Mouse (Mus musculus): ENCODE measurements around the gene Zc3h12a. TPM values are rescaled to one million over a fixed set of nuclear protein-coding genes. Genes with fewer than 3 reads are reported as not detected.

The Zc3h12a gene
- total and polyA plus RNA-seq, 3 experiments: 0.92 to 3.3 TPM; not detected in 1

DNA sequence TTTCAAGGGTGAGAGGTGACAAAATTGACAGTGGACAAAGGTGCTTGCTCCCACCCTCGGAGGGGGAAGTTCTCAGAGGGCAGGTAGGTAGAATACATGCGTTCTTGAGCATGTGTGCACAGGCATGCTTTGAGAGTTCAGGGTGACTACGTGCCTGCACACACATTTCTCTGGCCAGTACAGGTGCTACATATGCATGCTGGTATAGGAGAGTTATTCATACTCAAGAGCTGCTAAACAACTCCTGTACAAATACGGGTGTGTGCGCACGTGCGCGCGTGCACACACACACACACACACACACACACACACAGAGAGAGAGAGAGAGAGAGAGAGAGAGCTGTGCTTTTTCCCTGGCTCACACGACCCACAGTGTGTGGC lies 33.3 kb upstream of the Zc3h12a start:
- Histone ChIP-seq H3K4me3 (ENCODE audit: control insufficient read depth in 1 of 2, insufficient read depth in 1 of 2, low read depth in 2 of 2, low read length in 2 of 2) (no peak overlapping the region), H3K9ac (ENCODE audit: control insufficient read depth, low read depth, low read length, poor library complexity, severe bottlenecking) (no peak overlapping the region), H3K36me3 (ENCODE audit: control insufficient read depth in 1 of 2, insufficient read depth in 2 of 2, low read length in 2 of 2) (no peaks in the 10 kb centered on the region), H3K27ac (ENCODE audit: control insufficient read depth, low read depth, low read length) (no peak overlapping the region), H3K9me3 (replicated peaks; ENCODE audit: insufficient read depth, low read length) (no peaks in the 10 kb centered on the region), H3K4me1 (ENCODE audit: control insufficient read depth in 1 of 2, insufficient read depth in 2 of 2, low read length in 2 of 2) (no peaks in the 10 kb centered on the region), H3K79me2 (ENCODE audit: control insufficient read depth, insufficient read depth, low read length, poor library complexity) (no peaks in the 10 kb centered on the region), H3K27me3 (ENCODE audit: control insufficient read depth in 1 of 2, insufficient read depth in 2 of 2, low read length in 2 of 2) (no peaks in the 10 kb centered on the region)
- DNase-seq (ENCODE audit: low read depth, low spot score): no peak
- TF ChIP-seq POLR2AphosphoS2 (IDR thresholded peaks at IDR 0.05; ENCODE audit: low read length) (no peak), RCOR1 (IDR thresholded peaks at IDR 0.05; ENCODE audit: low read depth, low read length) (no peak), POLR2A (IDR thresholded peaks at IDR 0.05; ENCODE audit: control insufficient read depth in 1 of 2, insufficient read depth in 1 of 2, low read depth in 1 of 2, low read length in 2 of 2, poor library complexity in 1 of 2) (no peak), USF1 (IDR thresholded peaks at IDR 0.05; ENCODE audit: low read depth, low read length) (no peak), ZKSCAN1 (IDR thresholded peaks at IDR 0.05; ENCODE audit: low read depth, low read length) (no peak), MXI1 (IDR thresholded peaks at IDR 0.05; ENCODE audit: low read depth, low read length) (no peak), ZC3H11A (IDR thresholded peaks at IDR 0.05; ENCODE audit: low read depth, low read length) (no peak), ZNF384 (IDR thresholded peaks at IDR 0.05; ENCODE audit: low read depth, low read length) (no peak)

DNA sequence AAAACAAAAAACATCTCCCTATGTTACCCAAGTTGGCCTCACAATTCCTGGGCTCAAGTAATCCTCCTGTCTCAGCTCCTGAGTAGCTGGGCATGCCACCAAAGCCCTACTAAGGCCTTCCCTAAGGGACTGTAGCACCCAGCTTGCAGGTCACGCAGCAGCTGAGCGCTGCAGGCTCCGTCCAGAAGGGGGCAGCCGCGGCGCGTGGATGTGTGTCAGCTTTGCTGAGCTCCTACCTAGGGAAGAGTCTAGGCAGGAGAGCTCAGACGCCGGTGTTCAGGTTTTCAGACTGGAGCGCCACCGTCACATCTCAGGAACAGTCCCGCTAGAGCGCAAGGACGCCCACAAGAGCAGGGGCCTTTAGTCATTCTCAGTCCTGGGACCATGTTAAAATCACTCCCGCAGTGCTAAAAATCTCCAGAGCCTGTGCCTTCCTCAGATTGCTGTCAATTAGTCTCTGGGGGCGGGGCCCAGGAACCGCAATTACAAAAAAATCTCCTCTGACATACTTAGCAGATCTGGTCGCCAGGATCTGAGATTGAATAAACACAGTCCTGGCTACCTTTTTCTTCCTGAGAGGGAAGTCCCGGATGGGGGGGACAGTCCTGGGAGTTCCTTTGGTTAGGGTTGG lies 32.8 kb upstream of the Zc3h12a start:
- Histone ChIP-seq H3K27ac (ENCODE audit: control insufficient read depth, low read depth, low read length) (no peak overlapping the region), H3K4me1 (ENCODE audit: control insufficient read depth in 1 of 2, insufficient read depth in 2 of 2, low read length in 2 of 2) (no peaks in the 10 kb centered on the region), H3K27me3 (ENCODE audit: control insufficient read depth in 1 of 2, insufficient read depth in 2 of 2, low read length in 2 of 2) (no peaks in the 10 kb centered on the region), H3K9me3 (replicated peaks; ENCODE audit: insufficient read depth, low read length) (no peaks in the 10 kb centered on the region), H3K79me2 (ENCODE audit: control insufficient read depth, insufficient read depth, low read length, poor library complexity) (no peaks in the 10 kb centered on the region), H3K4me3 (ENCODE audit: control insufficient read depth in 1 of 2, insufficient read depth in 1 of 2, low read depth in 2 of 2, low read length in 2 of 2) (no peak overlapping the region), H3K36me3 (ENCODE audit: control insufficient read depth in 1 of 2, insufficient read depth in 2 of 2, low read length in 2 of 2) (no peaks in the 10 kb centered on the region), H3K9ac (ENCODE audit: control insufficient read depth, low read depth, low read length, poor library complexity, severe bottlenecking) (no peak overlapping the region)
- DNase-seq (ENCODE audit: low read depth, low spot score): no peak
- TF ChIP-seq MYB (IDR thresholded peaks at IDR 0.05; ENCODE audit: low read depth, low read length) (no peak), CHD2 (IDR thresholded peaks at IDR 0.05; ENCODE audit: low read length) (no peak), CTCF (IDR thresholded peaks at IDR 0.05 in 2 of 3, conservative IDR thresholded peaks at IDR 0.05 in 1 of 3; ENCODE audit: control insufficient read depth in 1 of 3, insufficient read depth in 1 of 3, low read depth in 2 of 3, low read length in 3 of 3, poor library complexity in 1 of 3, severe bottlenecking in 1 of 3) (0 out of 6 replicates have a peak, but pooled peaks of 1 of the 3 experiments have one; percentile 13)

DNA sequence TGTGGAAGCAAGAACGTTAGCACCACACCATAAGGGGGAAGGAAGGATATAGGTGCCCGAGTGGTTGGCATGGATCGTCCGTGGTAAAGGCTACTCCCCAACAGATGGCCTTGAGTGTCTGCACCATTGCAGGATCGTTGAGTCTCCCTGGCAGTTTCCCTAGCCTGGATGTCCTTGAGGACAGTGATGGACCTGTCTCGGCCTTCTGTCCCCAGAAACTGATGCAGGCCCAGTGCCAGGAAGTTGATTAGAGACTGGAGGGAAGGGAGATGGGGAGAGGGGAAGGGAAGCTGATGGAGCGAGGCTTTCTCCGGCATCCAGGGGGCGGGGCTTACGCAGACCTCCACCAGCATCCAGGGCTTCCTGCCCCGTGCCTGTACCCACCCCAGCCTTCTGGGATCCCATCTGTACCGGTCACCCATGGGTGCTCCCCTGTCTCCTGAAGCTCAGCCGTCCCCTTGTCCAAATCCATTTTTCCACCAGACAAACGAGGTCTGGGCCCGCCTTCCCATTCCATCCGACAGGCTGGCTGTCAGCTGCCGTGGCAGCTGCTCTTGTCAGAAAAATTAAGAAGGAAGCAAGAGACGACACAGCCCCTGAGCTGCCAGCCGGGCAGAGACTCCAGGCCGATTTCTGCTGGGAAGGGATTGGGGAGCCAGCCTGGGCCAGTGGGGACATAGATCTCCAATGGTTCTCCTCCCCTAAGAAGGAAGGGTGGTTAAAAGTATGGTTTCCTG lies 31.1 kb upstream of the Zc3h12a start:
- Histone ChIP-seq H3K9me3 (replicated peaks; ENCODE audit: insufficient read depth, low read length) (no peaks in the 10 kb centered on the region), H3K9ac (ENCODE audit: control insufficient read depth, low read depth, low read length, poor library complexity, severe bottlenecking) (no peak overlapping the region), H3K27ac (ENCODE audit: control insufficient read depth, low read depth, low read length) (no peak overlapping the region), H3K4me3 (ENCODE audit: control insufficient read depth in 1 of 2, insufficient read depth in 1 of 2, low read depth in 2 of 2, low read length in 2 of 2) (no peak overlapping the region), H3K4me1 (ENCODE audit: control insufficient read depth in 1 of 2, insufficient read depth in 2 of 2, low read length in 2 of 2) (no peaks in the 10 kb centered on the region), H3K36me3 (ENCODE audit: control insufficient read depth in 1 of 2, insufficient read depth in 2 of 2, low read length in 2 of 2) (no peaks in the 10 kb centered on the region), H3K79me2 (ENCODE audit: control insufficient read depth, insufficient read depth, low read length, poor library complexity) (no peaks in the 10 kb centered on the region), H3K27me3 (ENCODE audit: control insufficient read depth in 1 of 2, insufficient read depth in 2 of 2, low read length in 2 of 2) (no peaks in the 10 kb centered on the region)
- no peak for DNase-seq (ENCODE audit: low read depth, low spot score)
- TF ChIP-seq TBP (IDR thresholded peaks at IDR 0.05; ENCODE audit: low read depth, low read length) (no peak), KAT2A (conservative IDR thresholded peaks at IDR 0.05; ENCODE audit: low read depth, low read length) (no peak), JUND (IDR thresholded peaks at IDR 0.05; ENCODE audit: low read depth, low read length) (no peak), RCOR1 (IDR thresholded peaks at IDR 0.05; ENCODE audit: low read depth, low read length) (no peak), NRF1 (IDR thresholded peaks at IDR 0.05; ENCODE audit: insufficient read depth, low read depth, low read length, poor library complexity, severe bottlenecking) (no peak), CHD1 (IDR thresholded peaks at IDR 0.05; ENCODE audit: low read depth, low read length) (no peak), MAZ (IDR thresholded peaks at IDR 0.05; ENCODE audit: low read depth, low read length) (no peak), POLR2AphosphoS2 (IDR thresholded peaks at IDR 0.05; ENCODE audit: low read length) (no peak), GATA1 (IDR thresholded peaks at IDR 0.05; ENCODE audit: low read depth, low read length) (no peak), EP300 (IDR thresholded peaks at IDR 0.05; ENCODE audit: low read depth in 1 of 2, low read length in 2 of 2) (no peak), CTCF (IDR thresholded peaks at IDR 0.05 in 2 of 3, conservative IDR thresholded peaks at IDR 0.05 in 1 of 3; ENCODE audit: control insufficient read depth in 1 of 3, insufficient read depth in 1 of 3, low read depth in 2 of 3, low read length in 3 of 3, poor library complexity in 1 of 3, severe bottlenecking in 1 of 3) (no peak), SIN3A (IDR thresholded peaks at IDR 0.05; ENCODE audit: low read length) (no peak), MAFK (IDR thresholded peaks at IDR 0.05; ENCODE audit: borderline replicate concordance, low read depth, low read length) (no peak), ELF1 (IDR thresholded peaks at IDR 0.05; ENCODE audit: low read depth, low read length) (no peak), SMC3 (IDR thresholded peaks at IDR 0.05; ENCODE audit: low read depth, low read length) (no peak), POLR2AphosphoS5 (IDR thresholded peaks at IDR 0.05; ENCODE audit: borderline replicate concordance, low read depth, low read length) (no peak)
